Mouse (Mus musculus) bone marrow, adult 2 months (tissue): ENCODE measurements around the gene Fgf14.

ENCODE experiments used
- CTCF ChIP-seq: fragments of 200-500 bp; IDR thresholded peaks from 2 replicates; pipeline ENCODE4 v1.5.1; 2011; ENCODE audit warnings: low read length, control low read depth; ENCODE audit not compliant: control insufficient read depth, insufficient read depth
- POLR2A ChIP-seq: fragments of 200-500 bp; IDR thresholded peaks from 2 replicates; pipeline ENCODE4 v1.6.1; 2011; ENCODE audit warnings: low read depth, mild to moderate bottlenecking, control low read depth, low read length, borderline replicate concordance; ENCODE audit not compliant: control insufficient read depth

- no peak for TF ChIP-seq CTCF
- TF ChIP-seq POLR2A, result no peak
Observed at GRCm38 (mm10) chr14:124319017-124319718, 357.8 kb downstream of the Fgf14 start.
